Mouse (Mus musculus) MEL (cell line): Measurements from ENCODE around the gene Adipor2.

ENCODE experiments used
- CHD1 ChIP-seq: IDR thresholded peaks from 2 replicates; pipeline ENCODE4 v1.6.1; 2012; ENCODE audit warnings: low read depth, mild to moderate bottlenecking, inconsistent platforms, low read length, improper control_type of control experiment
- CTCF ChIP-seq, 3 experiments: IDR thresholded peaks in 2 of 3; conservative IDR thresholded peaks in 1 of 3; 2 replicates each; pipeline ENCODE4 v1.5.1; 2011 to 2012; ENCODE audit warnings: low read length in 3 of 3, low read depth in 2 of 3, mild to moderate bottlenecking in 2 of 3, improper control_type of control experiment in 1 of 3, inconsistent platforms in 1 of 3, mixed read lengths in 1 of 3, moderate library complexity in 1 of 3; ENCODE audit not compliant: control insufficient read depth in 1 of 3, insufficient read depth in 1 of 3, poor library complexity in 1 of 3, severe bottlenecking in 1 of 3
- EP300 ChIP-seq, 2 experiments: IDR thresholded peaks; 2 replicates each; pipeline ENCODE4 v1.6.1; 2011; ENCODE audit warnings: improper control_type of control experiment in 2 of 2, low read length in 2 of 2, low read depth in 1 of 2, mild to moderate bottlenecking in 1 of 2
- GATA1 ChIP-seq: IDR thresholded peaks from 2 replicates; pipeline ENCODE4 v1.6.1; 2011; ENCODE audit warnings: low read depth, low read length, improper control_type of control experiment
- MYC ChIP-seq: IDR thresholded peaks from 2 replicates; pipeline ENCODE4 v1.6.1; 2011; ENCODE audit warnings: low read depth, mild to moderate bottlenecking, low read length, improper control_type of control experiment, moderate library complexity
- POLR2A ChIP-seq, 2 experiments: IDR thresholded peaks; 2 replicates each; pipeline ENCODE4 v1.6.1; 2011 to 2012; ENCODE audit warnings: low read length in 2 of 2, mild to moderate bottlenecking in 2 of 2, control low read depth in 1 of 2, improper control_type of control experiment in 1 of 2, low read depth in 1 of 2, moderate library complexity in 1 of 2; ENCODE audit not compliant: control insufficient read depth in 1 of 2, insufficient read depth in 1 of 2, poor library complexity in 1 of 2
- POLR2AphosphoS2 ChIP-seq: IDR thresholded peaks from 2 replicates; pipeline ENCODE4 v1.6.1; 2011; ENCODE audit warnings: low read length, improper control_type of control experiment
- TAL1 ChIP-seq: IDR thresholded peaks from 2 replicates; pipeline ENCODE4 v1.6.1; 2012; ENCODE audit warnings: mild to moderate bottlenecking, inconsistent platforms, low read length, moderate library complexity, mixed read lengths
- TCF12 ChIP-seq: IDR thresholded peaks from 2 replicates; pipeline ENCODE4 v1.6.1; 2014; ENCODE audit warnings: low read depth, mild to moderate bottlenecking, inconsistent platforms, low read length, improper control_type of control experiment, moderate library complexity
- UBTF ChIP-seq: IDR thresholded peaks from 2 replicates; pipeline ENCODE4 v1.6.1; 2012; ENCODE audit warnings: low read depth, mild to moderate bottlenecking, inconsistent platforms, low read length, improper control_type of control experiment, moderate library complexity, borderline replicate concordance; ENCODE audit not compliant: insufficient read depth
- USF1 ChIP-seq: IDR thresholded peaks from 2 replicates; pipeline ENCODE4 v1.6.1; 2014; ENCODE audit warnings: low read depth, mild to moderate bottlenecking, inconsistent platforms, low read length, improper control_type of control experiment, moderate library complexity
- ZKSCAN1 ChIP-seq: IDR thresholded peaks from 2 replicates; pipeline ENCODE4 v1.6.1; 2012; ENCODE audit warnings: low read depth, mild to moderate bottlenecking, inconsistent platforms, low read length, improper control_type of control experiment, moderate library complexity
- ZNF384 ChIP-seq: IDR thresholded peaks from 2 replicates; pipeline ENCODE4 v1.6.1; 2012; ENCODE audit warnings: low read depth, mild to moderate bottlenecking, inconsistent platforms, low read length, improper control_type of control experiment

DNA sequence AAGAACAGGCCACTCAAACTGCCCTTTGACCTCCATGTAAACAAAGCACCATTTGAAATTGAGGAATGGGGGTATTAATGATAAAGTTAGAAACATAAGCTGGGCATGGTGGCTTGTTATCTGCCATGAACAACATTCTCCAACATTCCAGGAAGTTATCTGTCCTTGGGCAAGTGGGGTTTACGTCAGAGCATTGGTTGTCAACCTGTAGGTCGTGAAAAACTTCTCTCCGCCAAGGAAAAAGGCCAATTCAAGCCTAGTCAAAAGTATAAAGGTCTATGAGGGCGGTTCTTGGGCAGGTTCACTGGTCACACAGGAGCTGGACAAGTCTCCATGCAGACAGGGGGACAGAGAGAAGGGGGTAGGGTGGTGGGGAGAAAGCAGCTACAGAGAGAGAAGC, 3.5 kb upstream of the Adipor2 start:
- TF ChIP-seq EP300 (IDR thresholded peaks at IDR 0.05; ENCODE audit: low read depth in 1 of 2, low read length in 2 of 2) = no peak
- TF ChIP-seq MYC = no peak
- TF ChIP-seq POLR2A (IDR thresholded peaks at IDR 0.05; ENCODE audit: control insufficient read depth in 1 of 2, insufficient read depth in 1 of 2, low read depth in 1 of 2, low read length in 2 of 2, poor library complexity in 1 of 2) = no peak
- TF ChIP-seq CTCF (IDR thresholded peaks at IDR 0.05 in 2 of 3, conservative IDR thresholded peaks at IDR 0.05 in 1 of 3; ENCODE audit: control insufficient read depth in 1 of 3, insufficient read depth in 1 of 3, low read depth in 2 of 3, low read length in 3 of 3, poor library complexity in 1 of 3, severe bottlenecking in 1 of 3) = no peak
- TF ChIP-seq POLR2AphosphoS2 = no peak
- TF ChIP-seq GATA1 = no peak
- TF ChIP-seq UBTF = no peak
- no peak for TF ChIP-seq USF1
- TF ChIP-seq ZNF384 = no peak
- TF ChIP-seq ZKSCAN1 = no peak
- no peak for TF ChIP-seq CHD1
- no peak for TF ChIP-seq TAL1
- TF ChIP-seq TCF12 = no peak
